Mouse (Mus musculus) inflammation-experienced regulatory T-cells (primary cell): ENCODE measurements around the gene Trappc6b. TPM values are rescaled to one million over a fixed set of nuclear protein-coding genes. Genes with fewer than 3 reads are reported as not detected.

ENCODE experiments used
- polyA plus RNA-seq, 2 experiments: library from polyadenylated mRNA; unstranded; fragments of 100-300 nt; shearing (Covaris generic); gene quantifications; one replicate each; pipeline ENCODE4 v1.2.1; 2017

Trappc6b gene
- polyA plus RNA-seq = 100 to 1,000 TPM; 104 to 120 TPM

DNA sequence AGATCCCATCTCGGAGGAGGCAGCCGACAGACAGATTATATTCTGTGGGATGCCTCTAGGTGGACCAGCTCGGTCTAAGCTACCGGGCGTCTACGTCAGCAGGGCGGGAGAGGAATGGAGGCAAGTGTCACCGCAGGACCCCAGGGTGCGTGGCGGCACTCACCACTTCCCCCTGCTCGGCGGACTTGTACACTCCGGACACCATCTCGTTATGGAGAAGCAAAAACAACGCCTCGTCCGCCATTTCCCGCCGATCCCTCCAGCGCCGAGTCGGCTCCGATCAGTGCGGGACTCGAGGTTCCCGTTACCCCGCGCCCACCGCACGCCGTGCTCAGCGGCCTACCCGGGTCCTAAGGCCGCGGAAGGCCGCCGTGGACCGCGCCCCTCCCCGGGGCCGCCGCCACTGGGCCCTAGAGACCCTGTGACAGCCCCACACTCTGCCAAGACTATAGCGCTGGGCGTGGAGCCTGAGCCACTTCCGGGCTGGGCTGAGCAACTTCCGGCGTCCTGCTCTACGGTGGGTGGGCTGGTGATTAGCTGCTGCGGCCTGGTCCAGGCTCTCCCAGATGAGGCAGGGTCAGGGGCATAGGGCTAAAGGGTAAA is at the start of gene Trappc6b:
Gene Trappc6b, minus strand, starts transcription at position 480 of the 603 bp plus-strand sequence.

DNA sequence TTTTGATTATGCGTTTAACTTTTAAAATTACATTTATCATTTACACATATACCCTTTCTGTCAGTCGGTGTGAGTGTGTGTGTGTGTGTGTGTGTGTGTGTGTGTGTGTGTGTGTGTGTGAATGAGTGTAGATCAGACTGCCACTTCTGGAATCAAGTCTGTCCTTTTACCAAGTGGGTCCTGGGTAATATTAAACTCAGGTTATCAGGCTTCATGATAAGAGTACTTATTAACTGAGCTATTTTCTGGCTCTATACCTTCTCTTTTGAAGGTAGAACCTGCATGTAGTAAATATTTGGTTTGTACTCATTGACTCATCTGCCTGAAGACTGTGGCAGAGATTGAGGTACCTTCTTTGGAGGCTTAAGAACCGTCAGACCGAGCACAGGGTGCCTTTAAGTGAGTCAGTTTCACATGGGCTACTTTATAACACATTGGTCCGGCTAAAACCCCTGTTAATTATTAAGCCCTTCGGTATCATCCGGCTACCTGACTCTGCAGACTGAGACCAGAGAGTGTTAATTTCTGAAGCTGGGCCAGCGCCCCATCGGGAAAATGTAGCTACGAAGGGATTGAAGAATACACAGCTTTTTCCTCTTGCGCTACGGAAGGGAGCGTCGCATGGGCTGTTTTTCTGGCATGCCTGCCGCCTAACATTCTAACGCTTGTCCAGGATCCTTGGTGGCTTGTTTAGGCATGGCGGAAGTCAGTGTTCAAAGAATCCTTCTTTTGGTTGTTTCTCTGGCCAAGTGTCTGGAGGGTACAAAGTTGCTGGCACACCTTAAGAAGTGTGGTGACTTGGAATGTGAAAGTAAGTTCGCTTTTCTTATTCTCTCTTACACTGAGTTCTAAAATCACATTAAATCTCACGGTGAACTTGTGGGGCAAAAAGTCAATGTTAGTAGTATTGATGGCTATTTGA is 34.1 kb upstream of the Trappc6b start, which contains the start of gene Mia2:
Gene Mia2, plus strand, starts transcription at position 696 of the 922 bp plus-strand sequence.

DNA sequence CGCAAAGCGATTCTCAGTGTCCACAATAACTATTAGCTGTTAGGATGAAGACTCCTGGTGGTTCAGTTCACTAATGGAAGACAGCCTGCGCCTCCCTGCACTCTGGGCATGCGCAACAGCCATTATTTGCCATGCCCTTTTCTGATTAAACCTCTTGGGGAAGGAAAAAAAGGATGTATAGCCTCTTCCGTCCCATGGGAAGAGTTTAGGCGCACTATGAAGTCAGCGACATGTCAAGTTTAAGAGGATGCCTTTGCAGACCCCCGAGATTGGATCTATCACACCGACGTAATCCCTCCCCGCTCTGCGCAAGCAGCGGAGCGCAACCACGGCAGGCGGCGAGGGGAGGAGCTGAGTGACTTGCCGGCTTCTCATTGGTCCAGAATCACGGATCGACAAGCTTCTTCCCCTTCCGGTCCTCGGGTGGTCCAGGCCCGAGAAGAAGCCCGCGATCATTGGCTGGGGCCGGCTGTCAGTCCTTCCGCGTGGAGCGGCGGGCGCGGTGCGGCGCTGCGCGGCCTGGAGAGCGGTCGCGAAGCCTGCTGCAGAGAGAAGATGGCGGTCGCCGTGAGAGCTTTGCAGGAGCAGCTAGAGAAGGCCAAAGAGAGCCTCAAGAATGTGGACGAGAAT is 5.3 kb upstream of the Trappc6b start, which contains the start of gene Pnn:
Gene Pnn, plus strand, starts transcription at position 437 of the 630 bp plus-strand sequence.

DNA sequence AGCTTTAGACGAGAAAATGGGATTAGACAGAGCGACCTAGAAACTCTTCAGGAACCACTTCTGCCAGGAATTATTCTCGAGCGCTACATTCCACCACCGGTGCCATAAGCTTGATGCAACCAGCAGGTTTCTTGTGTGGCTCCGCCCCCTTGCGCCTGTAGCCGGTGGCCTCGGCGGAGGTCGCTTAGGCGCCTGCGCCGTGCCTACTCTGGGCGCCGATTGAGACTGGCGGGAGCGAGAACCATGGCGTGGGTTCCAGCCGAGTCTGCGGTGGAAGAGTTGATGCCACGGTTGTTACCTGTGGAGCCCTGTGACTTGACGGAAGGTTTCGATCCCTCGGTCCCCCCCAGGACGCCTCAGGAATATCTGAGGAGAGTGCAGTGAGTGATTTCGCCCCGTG is 48.0 kb downstream of the Trappc6b start, which contains the start of gene Gemin2:
Gene Gemin2, plus strand, starts transcription at position 160 of the 400 bp plus-strand sequence.

DNA sequence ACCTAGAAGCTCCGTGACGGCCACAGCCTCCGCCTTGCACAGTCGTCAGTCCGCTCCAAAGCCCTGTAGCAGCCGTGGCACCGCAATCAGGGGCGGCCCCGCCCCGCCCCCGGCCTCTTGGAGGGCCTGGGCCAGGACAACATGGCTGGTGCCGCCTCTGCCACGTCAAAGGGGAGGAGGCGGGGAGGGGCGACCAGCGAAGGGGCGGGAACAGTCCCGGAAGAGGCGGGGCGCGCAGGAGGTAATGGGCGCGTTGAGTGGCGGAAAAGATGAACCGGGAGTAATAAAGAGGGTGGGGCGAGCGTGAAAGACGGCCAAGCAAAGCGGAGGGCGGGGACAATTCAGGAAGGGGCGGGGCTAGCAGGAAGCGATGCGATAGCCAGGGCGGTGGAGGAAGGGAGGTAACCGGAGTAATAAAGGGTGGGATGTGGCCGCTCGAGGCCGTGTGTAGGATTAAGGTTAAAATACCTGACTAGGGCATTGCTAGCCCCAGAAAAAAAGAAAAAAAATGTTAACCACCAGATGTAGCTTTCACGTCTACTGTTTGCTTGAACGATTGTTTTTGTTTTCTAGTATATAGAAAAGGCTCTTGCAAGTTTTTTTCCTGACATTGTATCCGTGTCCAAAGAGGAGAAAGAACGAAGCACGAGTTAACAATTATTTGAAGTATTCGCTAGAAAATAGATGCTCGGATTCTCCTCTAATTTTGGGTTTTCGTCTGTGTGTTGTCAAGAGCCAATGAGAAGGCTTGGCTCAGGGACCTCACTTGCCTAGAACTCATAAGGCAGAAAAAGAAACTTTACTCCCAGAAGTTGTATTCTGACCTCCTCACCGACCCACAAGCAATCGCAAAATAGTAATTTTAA is 49.2 kb downstream of the Trappc6b start, which contains the start of gene Sec23a:
Gene Sec23a, minus strand, starts transcription at position 174 of the 866 bp plus-strand sequence.

Other genes with a start within 250 kb of the Trappc6b start
- 10 to 100 TPM; 26.5 to 34.7 TPM for gene Sec23a, start 49.5 kb downstream of the Trappc6b start, polyA plus RNA-seq
- 10 to 100 TPM; 24.8 to 28.1 TPM for gene Gemin2, start 48.1 kb downstream of the Trappc6b start, polyA plus RNA-seq
- gene Pnn, start 5.4 kb upstream of the Trappc6b start, polyA plus RNA-seq = 100 to 1,000 TPM; 105 to 125 TPM
- 100 to 1,000 TPM; 139 to 179 TPM for gene Mia2, start 34.3 kb upstream of the Trappc6b start, polyA plus RNA-seq
- gene Fbxo33, start 158.3 kb upstream of the Trappc6b start, polyA plus RNA-seq = 10 to 100 TPM; 40.6 to 50.9 TPM